Mouse (Mus musculus) limb, embryonic 15.5 days (tissue): ENCODE measurements around the gene Fads3. TPM values are rescaled to one million over a fixed set of nuclear protein-coding genes. Genes with fewer than 3 reads are reported as not detected.

Experiments
- ATAC-seq: fragments of 200-750 bp; cut with Nextera tagmentation; 2 replicates; pipeline ENCODE4 v1.8.0; 2017; ENCODE audit warnings: low read depth, moderate TSS enrichment; ENCODE audit not compliant: insufficient number of reproducible peaks, low FRiP score, low TSS enrichment
- H3K27ac ChIP-seq: fragments of 300-500 bp; sonication (generic); 2 replicates; pipeline ENCODE4 v1.5.1; 2015; ENCODE audit warnings: moderate library complexity, mild to moderate bottlenecking, inconsistent platforms
- H3K27me3 ChIP-seq: fragments of 300-500 bp; sonication (generic); 2 replicates; pipeline ENCODE4 v1.6.1; 2015; ENCODE audit warnings: inconsistent platforms
- H3K36me3 ChIP-seq: fragments of 300-500 bp; sonication (generic); 2 replicates; pipeline ENCODE4 v1.6.1; 2015; ENCODE audit warnings: inconsistent platforms
- H3K4me1 ChIP-seq: fragments of 300-500 bp; sonication (generic); 2 replicates; pipeline ENCODE4 v1.6.1; 2015; ENCODE audit warnings: inconsistent platforms
- H3K4me2 ChIP-seq: fragments of 300-500 bp; sonication (generic); 2 replicates; pipeline ENCODE4 v1.6.1; 2015; ENCODE audit warnings: mild to moderate bottlenecking, inconsistent platforms
- H3K4me3 ChIP-seq: fragments of 300-500 bp; sonication (generic); 2 replicates; pipeline ENCODE4 v1.5.1; 2015; ENCODE audit warnings: mild to moderate bottlenecking, inconsistent platforms
- H3K9ac ChIP-seq: fragments of 300-500 bp; sonication (generic); 2 replicates; pipeline ENCODE4 v1.6.1; 2015; ENCODE audit warnings: inconsistent platforms
- H3K9me3 ChIP-seq: fragments of 300-500 bp; sonication (generic); 2 replicates; pipeline ENCODE4 v1.6.1; 2016; ENCODE audit warnings: inconsistent platforms
- WGBS: fragments of 180-500 bp; shearing (Covaris S2); methylation state at CpG from one replicate; pipeline ENCODE4 v1.1.7; 2015; 5-methylcytosine and 5-hydroxymethylcytosine counted together
- polyA plus RNA-seq: library from polyadenylated mRNA; unstranded; fragments of >200 nt; fragmentation: Nextera tagmentation; extraction: Ambion mirVana; gene quantifications from 2 replicates; pipeline ENCODE4 v1.2.1, GENCODE M21; 2015

Gene Fads3
- polyA plus RNA-seq, 1 experiment from 2014 or later = 12.7 TPM

DNA sequence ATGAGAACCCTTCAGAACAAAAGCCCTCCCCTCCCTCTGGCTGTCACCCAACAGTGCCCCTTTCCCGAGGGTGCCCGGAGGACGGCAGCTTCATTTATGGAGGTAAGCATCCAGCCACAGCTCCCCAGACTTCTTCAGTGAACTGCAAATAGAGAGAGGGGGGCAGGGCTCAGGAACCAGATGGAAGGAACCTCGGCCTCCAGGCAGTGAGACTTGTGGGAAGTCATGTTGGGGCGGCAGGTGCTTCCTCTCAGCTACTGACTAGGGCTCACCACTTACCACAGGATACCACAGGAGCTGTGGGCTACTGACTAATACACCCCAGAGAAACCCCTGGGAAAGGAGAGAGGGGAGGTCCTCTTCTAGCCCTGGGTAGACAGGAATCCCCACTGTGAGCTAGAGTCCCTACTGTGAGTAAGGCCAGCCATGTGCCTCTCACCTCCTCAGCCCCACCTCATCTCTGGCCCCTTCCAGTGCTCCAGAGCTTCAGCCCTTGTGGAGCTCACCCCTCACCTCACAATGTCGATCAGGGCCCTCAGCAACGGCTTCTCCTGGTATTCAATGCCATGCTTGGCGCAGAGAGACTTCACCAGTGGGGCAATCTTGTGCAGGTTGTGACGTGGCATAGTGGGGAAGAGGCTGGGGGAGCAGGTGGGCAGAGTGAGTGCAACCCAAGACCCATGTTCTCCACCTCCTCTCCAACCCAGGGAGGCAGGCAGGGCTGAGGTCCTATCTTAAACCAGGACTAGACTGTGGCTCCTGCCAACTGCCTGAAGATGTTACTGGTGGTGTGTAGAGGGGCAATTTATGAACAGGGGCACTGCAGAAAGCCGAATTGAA lies 23.0 kb downstream of the Fads3 start:
- H3K27me3 ChIP-seq = no peaks in the 10 kb centered on the region
- ATAC-seq = no peak
- H3K9ac ChIP-seq = no peak overlapping the region
- H3K9me3 ChIP-seq = no peaks in the 10 kb centered on the region
- WGBS = 74% methylated on average over 8 of the region's 10 CpGs
- H3K4me2 ChIP-seq = no peak overlapping the region
- H3K36me3 ChIP-seq = peaks cover 79% of the 10 kb centered on the region
- H3K4me1 ChIP-seq = peaks cover 3% of the 10 kb centered on the region; the same call in 1 of the 2 replicates
- H3K27ac ChIP-seq = no peak overlapping the region
- no peak overlapping the region for H3K4me3 ChIP-seq

DNA sequence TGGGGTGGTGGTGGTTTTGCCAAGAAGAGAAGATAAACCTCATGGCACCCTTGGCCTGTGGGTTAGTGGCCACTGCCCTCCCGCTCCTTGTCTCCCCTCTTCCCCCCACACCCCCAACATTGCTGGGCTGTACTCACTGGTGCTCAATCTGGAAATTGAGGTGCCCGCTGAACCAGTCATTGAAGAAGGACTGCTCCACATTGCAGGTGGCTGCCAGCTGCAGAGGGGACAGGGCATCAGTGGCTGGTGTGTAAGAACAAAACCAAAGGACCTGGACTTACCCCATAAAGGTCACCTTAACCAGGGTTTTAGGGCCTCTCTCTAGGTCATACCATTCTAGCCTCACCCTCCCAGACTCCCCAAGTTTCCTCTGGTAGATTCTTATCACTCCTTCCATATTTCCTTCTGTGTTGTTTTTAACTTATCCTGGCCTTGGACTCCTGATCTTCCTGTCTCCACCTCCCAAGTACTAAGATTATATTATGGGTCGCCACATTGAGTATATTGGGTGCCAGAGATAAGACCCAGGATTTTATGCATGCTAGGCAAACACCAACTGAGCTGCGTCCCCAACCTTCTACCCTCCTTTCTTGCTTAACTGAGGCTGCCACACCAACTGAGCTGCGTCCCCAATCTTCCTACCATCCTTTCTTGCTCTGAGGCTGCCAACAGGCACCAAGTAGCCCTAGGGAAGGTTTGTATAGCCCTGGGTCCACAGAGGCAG lies 24.3 kb downstream of the Fads3 start:
- H3K36me3 ChIP-seq = peaks cover 91% of the 10 kb centered on the region
- ATAC-seq = no peak
- no peaks in the 10 kb centered on the region for H3K9me3 ChIP-seq
- H3K27ac ChIP-seq = no peak overlapping the region
- no peak overlapping the region for H3K4me2 ChIP-seq
- WGBS = 95% methylated on average over 5 of the region's 5 CpGs
- H3K4me3 ChIP-seq = no peak overlapping the region
- H3K27me3 ChIP-seq = no peaks in the 10 kb centered on the region
- no peak overlapping the region for H3K9ac ChIP-seq
- H3K4me1 ChIP-seq = peaks cover 3% of the 10 kb centered on the region; the same call in 1 of the 2 replicates

DNA sequence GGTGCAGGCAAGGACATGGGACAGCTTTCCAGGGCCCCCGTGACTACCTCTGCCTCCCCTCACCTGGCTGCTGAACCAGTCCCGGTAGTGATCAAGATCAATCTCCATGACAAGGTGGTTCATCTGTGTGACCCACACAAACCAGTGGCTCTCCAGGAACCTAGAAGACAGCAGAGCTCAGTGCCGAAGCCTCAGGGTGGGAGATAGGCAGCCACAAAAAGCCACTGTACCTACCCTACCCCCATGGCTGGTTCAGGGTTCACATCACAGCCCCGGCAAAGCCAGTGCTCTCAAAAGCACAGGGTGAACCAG lies 24.8 kb downstream of the Fads3 start:
- no peak overlapping the region for H3K27ac ChIP-seq
- no peaks in the 10 kb centered on the region for H3K9me3 ChIP-seq
- no peak overlapping the region for H3K4me2 ChIP-seq
- H3K9ac ChIP-seq = no peak overlapping the region
- peaks cover 91% of the 10 kb centered on the region for H3K36me3 ChIP-seq
- no peak overlapping the region for H3K4me3 ChIP-seq
- H3K4me1 ChIP-seq = peaks cover 3% of the 10 kb centered on the region; the same call in 1 of the 2 replicates
- 90% methylated on average over 4 of the region's 4 CpGs for WGBS
- no peak for ATAC-seq
- H3K27me3 ChIP-seq = no peaks in the 10 kb centered on the region

DNA sequence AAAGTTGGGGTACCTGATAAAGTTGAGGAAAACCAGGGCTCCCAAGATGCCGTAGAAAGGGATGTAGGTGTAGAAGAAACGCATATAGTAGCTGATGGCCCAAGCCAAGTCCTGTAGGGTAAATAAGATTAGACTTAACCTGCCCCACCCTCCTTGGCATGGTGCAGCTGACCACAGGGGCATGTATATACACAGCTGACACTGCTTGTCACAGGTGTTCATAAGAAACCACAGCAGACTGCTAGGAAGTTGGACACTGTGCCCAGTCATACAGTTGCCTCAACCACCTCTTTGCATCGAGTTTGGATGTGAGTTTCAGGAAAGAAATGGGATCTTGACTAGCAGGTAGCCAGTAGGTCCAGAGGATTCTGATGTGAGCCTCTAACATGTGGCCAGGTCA lies 25.1 kb downstream of the Fads3 start:
- Histone ChIP-seq H3K4me2 (no peak overlapping the region), H3K4me3 (no peak overlapping the region), H3K36me3 (peaks cover 91% of the 10 kb centered on the region), H3K4me1 (peaks cover 3% of the 10 kb centered on the region; the same call in 1 of the 2 replicates), H3K27ac (no peak overlapping the region), H3K27me3 (no peaks in the 10 kb centered on the region), H3K9ac (no peak overlapping the region), H3K9me3 (no peaks in the 10 kb centered on the region)
- 98% methylated on average over 3 of the region's 3 CpGs for WGBS
- no peak for ATAC-seq

DNA sequence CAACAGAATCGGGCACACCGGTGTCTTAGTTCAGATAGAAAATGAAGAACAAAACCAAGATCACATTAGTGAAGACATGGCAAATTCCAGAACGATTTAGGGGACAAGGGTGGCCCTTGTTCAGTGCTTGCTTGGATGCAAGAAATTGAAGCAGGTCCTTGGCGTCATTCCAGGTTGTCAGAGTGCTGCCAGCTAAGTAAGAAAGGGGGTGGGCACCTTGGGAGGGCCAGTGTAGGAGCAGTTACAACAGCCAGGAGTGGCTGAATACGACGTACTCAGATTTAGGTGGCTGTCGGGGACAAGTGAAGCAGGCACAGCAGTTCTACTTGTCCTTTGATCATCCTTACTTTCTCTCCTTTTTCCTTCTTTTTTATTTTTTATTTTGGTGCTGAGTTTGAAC lies 26.3 kb downstream of the Fads3 start:
- H3K4me1 ChIP-seq = peaks cover 3% of the 10 kb centered on the region; the same call in 1 of the 2 replicates
- peaks cover 88% of the 10 kb centered on the region for H3K36me3 ChIP-seq
- no peaks in the 10 kb centered on the region for H3K27me3 ChIP-seq
- H3K4me2 ChIP-seq = no peak overlapping the region
- no peak overlapping the region for H3K9ac ChIP-seq
- H3K9me3 ChIP-seq = no peaks in the 10 kb centered on the region
- H3K4me3 ChIP-seq = no peak overlapping the region
- no peak overlapping the region for H3K27ac ChIP-seq
- 79% methylated on average over 7 of the region's 7 CpGs for WGBS
- ATAC-seq = no peak

DNA sequence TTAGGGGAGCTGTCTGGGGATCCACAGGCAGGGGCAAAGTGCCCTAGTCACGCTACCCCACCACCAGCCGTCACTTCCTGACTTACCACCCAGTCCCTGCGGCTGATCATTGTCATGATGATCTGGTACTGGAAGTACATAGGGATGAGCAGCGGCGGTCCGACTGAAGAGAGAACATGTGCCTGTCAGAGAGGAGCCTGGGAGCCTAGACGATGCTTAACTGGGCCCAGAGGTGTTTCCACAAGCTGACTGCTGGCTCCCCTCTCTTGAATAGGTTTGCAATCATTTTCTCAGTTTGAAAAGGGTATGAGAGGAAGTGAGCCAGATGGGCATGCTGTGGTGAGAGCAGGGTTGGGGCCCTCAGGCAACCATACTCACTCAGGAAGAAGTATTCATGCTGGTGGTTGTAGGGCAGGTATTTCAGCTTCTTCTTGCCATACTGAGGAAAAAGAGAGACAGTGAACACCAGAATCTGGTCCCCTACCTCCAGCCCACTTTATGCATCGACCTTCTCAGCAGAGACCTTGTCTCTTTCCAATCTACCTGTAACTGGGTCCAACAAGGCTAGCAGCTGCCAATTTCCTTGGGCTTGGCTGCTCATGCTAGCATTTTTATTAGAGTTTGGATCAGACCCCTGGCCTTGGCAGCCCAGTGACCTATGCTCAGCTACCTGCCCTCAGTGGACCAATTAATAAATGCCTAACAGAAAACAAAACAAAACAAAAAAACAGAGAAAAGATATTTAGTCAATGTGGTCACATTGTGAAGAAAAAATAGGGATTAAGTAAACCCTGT lies 29.0 kb downstream of the Fads3 start:
- H3K36me3 ChIP-seq = peaks cover 92% of the 10 kb centered on the region
- no peak overlapping the region for H3K27ac ChIP-seq
- H3K4me1 ChIP-seq = no peaks in the 10 kb centered on the region
- no peak for ATAC-seq
- WGBS = 91% methylated on average over 8 of the region's 8 CpGs
- no peak overlapping the region for H3K4me3 ChIP-seq
- H3K4me2 ChIP-seq = no peak overlapping the region
- H3K9me3 ChIP-seq = 0 out of 2 replicates have a peak, but pooled peaks cover 4% of the 10 kb centered on the region
- H3K27me3 ChIP-seq = no peaks in the 10 kb centered on the region
- H3K9ac ChIP-seq = no peak overlapping the region

DNA sequence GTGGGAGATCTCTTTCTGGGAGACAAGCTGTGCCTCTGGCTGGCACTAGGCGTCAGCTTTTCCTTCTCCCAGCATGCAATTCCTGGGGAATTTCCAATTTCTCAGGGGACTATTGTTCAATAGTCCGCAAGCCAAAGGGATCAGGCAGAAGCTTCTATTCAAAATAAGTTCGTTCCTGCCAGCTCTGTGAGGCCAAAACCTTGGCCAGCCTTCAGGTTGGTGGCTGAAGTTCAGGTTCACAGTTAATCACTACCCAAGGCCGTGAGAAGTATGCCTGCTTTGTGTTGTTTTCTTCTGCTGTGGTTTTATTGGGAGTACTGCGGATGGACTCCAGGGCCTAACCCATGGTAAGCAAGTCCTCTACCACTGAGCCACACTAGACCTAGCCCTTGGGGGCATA lies 29.8 kb downstream of the Fads3 start:
- Histone ChIP-seq H3K27ac (no peak overlapping the region), H3K4me2 (no peak overlapping the region), H3K9ac (no peak overlapping the region), H3K9me3 (0 out of 2 replicates have a peak, but pooled peaks cover 5% of the 10 kb centered on the region), H3K4me1 (no peaks in the 10 kb centered on the region), H3K4me3 (no peak overlapping the region), H3K27me3 (no peaks in the 10 kb centered on the region), H3K36me3 (peaks cover 92% of the 10 kb centered on the region)
- whole genome bisulfite sequencing = 82% methylated on average over 5 of the region's 5 CpGs
- ATAC-seq = no peak

DNA sequence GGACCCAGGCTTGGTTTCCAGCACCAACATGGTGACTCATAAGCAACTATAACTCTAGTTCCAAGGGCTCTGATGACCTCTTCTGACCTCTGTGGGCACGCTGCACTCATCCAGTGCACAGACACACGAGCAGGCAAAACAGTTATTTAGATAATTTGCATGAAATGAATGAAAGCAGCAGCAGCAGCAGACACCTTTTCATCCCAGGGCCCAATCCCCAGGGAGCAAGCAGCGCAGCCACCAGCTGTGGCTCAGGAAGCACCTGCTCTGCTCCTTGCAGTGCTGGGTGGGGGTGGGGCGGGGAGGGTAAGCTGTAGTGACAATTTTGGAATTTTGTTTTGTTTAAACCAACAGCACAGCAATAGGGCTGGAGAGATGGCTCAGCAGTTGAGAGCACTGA lies 30.5 kb downstream of the Fads3 start:
- no peak for ATAC-seq
- no peak overlapping the region for H3K4me3 ChIP-seq
- no peak overlapping the region for H3K4me2 ChIP-seq
- no peaks in the 10 kb centered on the region for H3K27me3 ChIP-seq
- WGBS = 69% methylated on average over 4 of the region's 4 CpGs
- H3K36me3 ChIP-seq = peaks cover 93% of the 10 kb centered on the region
- no peak overlapping the region for H3K27ac ChIP-seq
- H3K4me1 ChIP-seq = no peaks in the 10 kb centered on the region
- 0 out of 2 replicates have a peak, but pooled peaks cover 5% of the 10 kb centered on the region for H3K9me3 ChIP-seq
- H3K9ac ChIP-seq = no peak overlapping the region

DNA sequence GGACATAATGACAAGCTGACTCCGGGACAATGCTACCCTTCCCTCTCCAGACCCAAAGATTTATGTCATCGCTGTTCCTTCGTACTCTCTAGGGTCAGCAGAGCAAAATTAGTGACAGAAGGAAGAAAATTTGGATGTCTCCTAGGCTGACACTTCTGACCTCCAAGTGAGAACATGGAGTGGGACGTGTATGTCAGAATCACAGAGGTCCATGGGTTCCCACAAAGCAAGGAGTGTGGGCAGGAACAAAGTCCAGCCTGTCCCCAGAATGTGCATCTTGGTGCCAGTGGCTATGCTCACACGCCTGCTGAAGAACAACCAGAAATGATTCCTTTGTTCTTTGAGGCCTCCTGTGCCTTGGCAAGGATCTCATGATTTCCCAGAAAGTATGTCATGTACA lies 31.8 kb downstream of the Fads3 start:
- no peak overlapping the region for H3K9ac ChIP-seq
- no peak overlapping the region for H3K27ac ChIP-seq
- H3K27me3 ChIP-seq = no peaks in the 10 kb centered on the region
- ATAC-seq = no peak
- H3K36me3 ChIP-seq = peaks cover 92% of the 10 kb centered on the region
- no peaks in the 10 kb centered on the region for H3K4me1 ChIP-seq
- H3K4me2 ChIP-seq = no peak overlapping the region
- H3K9me3 ChIP-seq = 0 out of 2 replicates have a peak, but pooled peaks cover 5% of the 10 kb centered on the region
- no peak overlapping the region for H3K4me3 ChIP-seq
- 95% methylated on average over 5 of the region's 5 CpGs for WGBS

DNA sequence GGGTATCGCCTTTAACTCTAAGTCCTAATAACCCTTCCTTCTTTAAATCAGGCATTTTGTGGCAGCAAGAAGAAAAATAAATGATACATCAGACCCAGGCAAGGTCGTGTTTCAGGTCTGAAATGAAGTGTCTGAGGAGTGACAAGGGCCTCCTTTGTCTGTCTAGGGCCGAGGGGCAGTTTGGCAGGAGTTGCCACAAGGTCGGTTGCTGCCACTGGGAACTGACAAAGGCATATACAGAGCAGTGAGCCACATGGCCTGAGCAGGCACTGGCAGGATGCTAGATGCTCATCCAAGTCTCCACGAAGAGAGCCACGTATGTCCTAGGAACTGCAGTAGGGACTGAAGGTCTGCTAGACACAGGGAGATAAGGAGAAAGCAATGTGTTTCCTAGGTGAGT lies 37.0 kb downstream of the Fads3 start:
- Histone ChIP-seq H3K9ac (no peak overlapping the region), H3K36me3 (peaks cover 97% of the 10 kb centered on the region), H3K4me2 (no peak overlapping the region), H3K27ac (no peak overlapping the region), H3K4me3 (no peak overlapping the region), H3K27me3 (no peaks in the 10 kb centered on the region), H3K4me1 (peaks cover 4% of the 10 kb centered on the region; the same call in 1 of the 2 replicates), H3K9me3 (0 out of 2 replicates have a peak, but pooled peaks cover 5% of the 10 kb centered on the region)
- 82% methylated on average over 6 of the region's 6 CpGs for WGBS
- ATAC-seq = no peak

DNA sequence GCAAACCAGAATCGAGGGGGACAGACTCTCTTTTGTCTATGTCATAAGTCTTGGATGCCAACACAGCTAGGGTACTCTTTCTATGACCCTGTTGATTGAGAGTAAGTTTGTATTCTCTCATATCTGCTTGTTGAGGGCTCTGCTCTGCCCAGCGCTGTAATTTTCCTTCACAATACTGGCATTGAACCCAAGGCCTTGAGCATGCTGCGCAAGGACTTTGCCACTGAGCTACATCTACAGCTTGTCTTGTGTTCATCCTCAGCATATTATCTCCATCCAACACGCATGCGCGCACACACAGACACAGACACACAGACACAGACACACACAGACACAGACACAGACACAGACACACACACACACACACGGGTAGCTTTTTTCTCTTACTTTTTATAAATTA lies 39.0 kb downstream of the Fads3 start:
- H3K4me3 ChIP-seq = no peak overlapping the region
- no peak overlapping the region for H3K9ac ChIP-seq
- 0 out of 2 replicates have a peak, but pooled peaks cover under 1% of the 10 kb centered on the region for H3K9me3 ChIP-seq
- ATAC-seq = no peak
- H3K4me2 ChIP-seq = no peak overlapping the region
- peaks cover 94% of the 10 kb centered on the region for H3K36me3 ChIP-seq
- peaks cover 4% of the 10 kb centered on the region; the same call in 1 of the 2 replicates for H3K4me1 ChIP-seq
- H3K27ac ChIP-seq = no peak overlapping the region
- H3K27me3 ChIP-seq = no peaks in the 10 kb centered on the region
- WGBS = 95% methylated on average over 7 of the region's 7 CpGs
